Mouse (Mus musculus): ENCODE data around the gene Frs2.

DNA sequence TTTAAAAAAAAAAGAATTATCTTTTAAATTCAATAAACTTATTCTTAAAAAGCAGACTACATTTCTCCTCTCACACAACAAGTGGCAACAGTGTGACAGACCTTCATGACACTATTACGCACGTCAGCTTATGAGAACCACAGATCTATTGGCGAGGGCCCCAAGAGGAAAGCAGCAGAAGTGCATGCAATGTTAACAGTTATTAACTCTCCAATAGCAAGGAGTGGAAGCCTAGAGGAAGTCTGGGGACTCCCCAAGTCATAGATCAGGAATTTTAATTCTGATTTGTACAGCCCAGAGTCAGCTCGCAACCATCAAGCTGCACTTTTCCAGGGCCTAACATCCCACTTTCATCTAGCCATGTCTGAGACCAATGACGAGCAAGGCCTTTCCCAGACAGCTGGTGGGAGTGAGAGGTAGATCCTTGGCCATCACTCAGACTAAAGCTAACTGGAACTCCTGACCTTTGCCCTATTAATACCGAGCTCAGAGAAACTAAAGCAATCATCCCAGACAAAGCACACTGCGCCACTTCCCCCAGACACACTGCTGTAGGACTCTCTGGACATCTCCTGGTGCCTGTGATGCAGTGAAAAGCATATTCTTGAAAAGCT lies 6.3 kb downstream of the Frs2 start:
- TF ChIP-seq POLR2A (IDR thresholded peaks at IDR 0.05; ENCODE audit: low read depth, low read length) = no peak
- no peak for TF ChIP-seq CTCF (conservative IDR thresholded peaks at IDR 0.05; ENCODE audit: insufficient read depth, insufficient read length, low read depth, low read length)

All from kidney, adult 2 months (tissue).